Mouse (Mus musculus) neural tube, embryonic 13.5 days (tissue): ENCODE data around the gene Pdpk1. TPM values are rescaled to one million over a fixed set of nuclear protein-coding genes. Genes with fewer than 3 reads are reported as not detected.

Source experiments
- polyA plus RNA-seq: library from polyadenylated mRNA; unstranded; fragments of >200 nt; fragmentation: Nextera tagmentation; extraction: Ambion mirVana; gene quantifications from 2 replicates; pipeline ENCODE4 v1.2.1, GENCODE M21; 2015

Pdpk1 gene
- polyA plus RNA-seq, 1 experiment from 2014 or later: 54.0 TPM

Other genes starting within 250 kb of the Pdpk1 start
- gene Dcpp3, start 233.5 kb downstream of the Pdpk1 start, polyA plus RNA-seq: not detected in 2 replicates
- gene Sbp, start 209.3 kb downstream of the Pdpk1 start, polyA plus RNA-seq: not detected in 2 replicates
- not detected in 2 replicates for gene Sbpl, start 195.7 kb downstream of the Pdpk1 start, polyA plus RNA-seq
- not detected in 2 replicates for gene Prss30, start 170.4 kb downstream of the Pdpk1 start, polyA plus RNA-seq
- not detected in 2 replicates for gene Prss22, start 152.8 kb downstream of the Pdpk1 start, polyA plus RNA-seq
- gene Prss27, start 112.8 kb downstream of the Pdpk1 start, polyA plus RNA-seq: 0.21 TPM in 1 of 2 replicates, not detected in the other
- gene Kctd5, start 77.4 kb downstream of the Pdpk1 start, polyA plus RNA-seq: 82.6 and 85.4 TPM in 2 replicates
- gene Amdhd2, start 12.8 kb upstream of the Pdpk1 start, polyA plus RNA-seq: 30.4 and 37.4 TPM in 2 replicates
- 947 and 1,089 TPM in 2 replicates for gene Atp6v0c, start 18.8 kb upstream of the Pdpk1 start, polyA plus RNA-seq
- gene Tbc1d24, start 54.6 kb upstream of the Pdpk1 start, polyA plus RNA-seq: 17.8 and 22.0 TPM in 2 replicates
- gene Ntn3, start 58.6 kb upstream of the Pdpk1 start, polyA plus RNA-seq: 5.9 TPM in 2 replicates
- gene Tedc2, start 69.9 kb upstream of the Pdpk1 start, polyA plus RNA-seq: 11.9 and 12.6 TPM in 2 replicates
- gene Ccnf, start 100.6 kb upstream of the Pdpk1 start, polyA plus RNA-seq: 14.5 and 20.9 TPM in 2 replicates
- 0.31 and 0.44 TPM in 2 replicates for gene Abca17, start 200.1 kb upstream of the Pdpk1 start, polyA plus RNA-seq
- gene Abca3, start 201.0 kb upstream of the Pdpk1 start, polyA plus RNA-seq: 23.9 and 24.7 TPM in 2 replicates